Comparison of ENCODE assay signal across 14 mouse cellular contexts in genomic region chr14:74972216-74972615, GRCm38 (mm10). TPM values are rescaled to one million over a fixed set of nuclear protein-coding genes. Genes with fewer than 3 reads are reported as not detected.
DNase-seq lines count a peak whose midpoint lies in the region; ATAC-seq and TF ChIP-seq lines count a peak whose summit lies in the region.
"Had no signal": no experiment of that assay in that cellular context is flagged by ENCODE, and none has a peak within 500 bp of the region (broad histone marks: within the 10 kb centered on the region; RNA-seq: fewer than 3 reads in every experiment).

No protein-coding gene starts in this region.

- TF ChIP-seq EP300 in liver, postnatal 0 days (IDR thresholded peaks at IDR 0.05; ENCODE audit: low read depth), result peak; percentile 83

- H3K9me3 ChIP-seq in kidney, embryonic 15.5 days (replicated peaks), result no peaks in the 10 kb centered on the region
- H3K9me3 ChIP-seq in intestine, embryonic 16.5 days (ENCODE audit: control insufficient read depth, low read length), result no peaks in the 10 kb centered on the region
- H3K9me3 ChIP-seq in liver, postnatal 0 days (ENCODE audit: low read length), result peaks cover 1% of the 10 kb centered on the region; the same call in 1 of the 2 replicates
- H3K9me3 ChIP-seq: forebrain, embryonic 10.5 days; midbrain, embryonic 13.5 days had no signal

- DNase-seq in kidney, adult 9 months, result peak; percentile 14
- peak; percentile 31 for DNase-seq in c-Kit-negative CD71-positive TER-119-positive erythroid progenitor cells, embryonic 14.5 days (ENCODE audit: low read depth, low spot score)
- no peak for DNase-seq in liver, postnatal 0 days
- no peak for DNase-seq in urinary bladder, postnatal 25 days (ENCODE audit: low spot score)
- DNase-seq in adrenal gland, postnatal 25 days, result no peak
- no peak for DNase-seq in right cerebral cortex, postnatal 10 days (ENCODE audit: low spot score in 2 of 2)
- DNase-seq: adrenal gland, adult 8-10 months; cerebellum, postnatal 14 days; right cerebral cortex, postnatal 25 days had no signal

- no peak overlapping the region for H3K9ac ChIP-seq in kidney, embryonic 15.5 days
- H3K9ac ChIP-seq in intestine, embryonic 16.5 days (ENCODE audit: low read depth, low read length), result no peak overlapping the region
- H3K9ac ChIP-seq in liver, postnatal 0 days (replicated peaks), result no peak overlapping the region
- H3K9ac ChIP-seq: hindbrain, embryonic 15.5 days; midbrain, embryonic 13.5 days had no signal

- H3K27me3 ChIP-seq in kidney, embryonic 15.5 days, result no peaks in the 10 kb centered on the region
- H3K27me3 ChIP-seq in intestine, embryonic 16.5 days (replicated peaks; ENCODE audit: control insufficient read depth, insufficient read depth, low read length), result no peaks in the 10 kb centered on the region
- no peaks in the 10 kb centered on the region for H3K27me3 ChIP-seq in liver, postnatal 0 days (ENCODE audit: insufficient read depth, low read length)
- H3K27me3 ChIP-seq: hindbrain, embryonic 15.5 days; midbrain, embryonic 13.5 days had no signal

- no peak for TF ChIP-seq CTCF in liver, postnatal 0 days (IDR thresholded peaks at IDR 0.05; ENCODE audit: low read depth)

- H3K4me1 ChIP-seq in kidney, embryonic 15.5 days, result no peaks in the 10 kb centered on the region
- peaks cover 7% of the 10 kb centered on the region for H3K4me1 ChIP-seq in intestine, embryonic 16.5 days (ENCODE audit: control insufficient read depth, insufficient read depth, low read length)
- peaks cover 18% of the 10 kb centered on the region for H3K4me1 ChIP-seq in liver, postnatal 0 days (ENCODE audit: insufficient read depth)
- H3K4me1 ChIP-seq: forebrain, embryonic 10.5 days; hindbrain, embryonic 15.5 days; midbrain, embryonic 13.5 days had no signal

- ATAC-seq in kidney, embryonic 15.5 days (replicated peaks; ENCODE audit: low FRiP score), result no peak
- peak; percentile 78 for ATAC-seq in intestine, embryonic 16.5 days
- ATAC-seq in liver, postnatal 0 days, result peak; percentile 71
- ATAC-seq: midbrain, embryonic 13.5 days had no signal

- H3K36me3 ChIP-seq in kidney, embryonic 15.5 days, result no peaks in the 10 kb centered on the region
- no peaks in the 10 kb centered on the region for H3K36me3 ChIP-seq in intestine, embryonic 16.5 days (ENCODE audit: control insufficient read depth, insufficient read depth, low read length)
- no peaks in the 10 kb centered on the region for H3K36me3 ChIP-seq in liver, postnatal 0 days (replicated peaks; ENCODE audit: insufficient read depth, low read length)
- H3K36me3 ChIP-seq: forebrain, embryonic 10.5 days; hindbrain, embryonic 15.5 days; midbrain, embryonic 13.5 days had no signal

- H3K27ac ChIP-seq in kidney, embryonic 15.5 days, result no peak overlapping the region
- no peak overlapping the region; the same call in 1 of the 2 replicates for H3K27ac ChIP-seq in intestine, embryonic 16.5 days (ENCODE audit: low read length)
- 0 out of 2 replicates have a peak overlapping the region, but pooled peaks have one; percentile 7 for H3K27ac ChIP-seq in liver, postnatal 0 days (ENCODE audit: low read depth)
- H3K27ac ChIP-seq: forebrain, embryonic 10.5 days; hindbrain, embryonic 15.5 days; midbrain, embryonic 13.5 days had no signal

- no peak overlapping the region for H3K4me2 ChIP-seq in kidney, embryonic 15.5 days
- H3K4me2 ChIP-seq in intestine, embryonic 16.5 days (ENCODE audit: low read depth, low read length), result no peak overlapping the region
- peak overlapping the region; percentile 9 for H3K4me2 ChIP-seq in liver, postnatal 0 days (ENCODE audit: low read depth, low read length)
- H3K4me2 ChIP-seq: hindbrain, embryonic 15.5 days; midbrain, embryonic 13.5 days had no signal

- no peak overlapping the region for H3K4me3 ChIP-seq in kidney, embryonic 15.5 days (replicated peaks)
- no peak overlapping the region for H3K4me3 ChIP-seq in intestine, embryonic 16.5 days (ENCODE audit: low read length)
- no peak overlapping the region for H3K4me3 ChIP-seq in liver, postnatal 0 days (ENCODE audit: low read depth, low read length)
- H3K4me3 ChIP-seq: forebrain, embryonic 10.5 days; hindbrain, embryonic 15.5 days; midbrain, embryonic 13.5 days had no signal

- WGBS in kidney, embryonic 15.5 days, result 39% methylated on average over 3 of the region's 3 CpGs
- 25% methylated on average over 3 of the region's 3 CpGs for WGBS in intestine, embryonic 16.5 days
- WGBS in liver, postnatal 0 days (ENCODE audit: insufficient replicate concordance), result 26% methylated on average over 3 of the region's 3 CpGs

RNA-seq across cellular contexts. Expression of gene Lrch1, which starts 24.5 kb away (rescaled TPM):
- polyA plus RNA-seq in kidney, embryonic 15.5 days (2015; fragmentation: Nextera tagmentation; extraction: Ambion mirVana), result 20.1 and 20.8 TPM in 2 replicates
- polyA plus RNA-seq in intestine, embryonic 16.5 days (2015; fragmentation: Nextera tagmentation; extraction: Ambion mirVana), result 9.8 and 9.9 TPM in 2 replicates
- 2.8 and 3.6 TPM in 2 replicates for polyA plus RNA-seq in liver, postnatal 0 days (2015; fragmentation: Nextera tagmentation; extraction: Ambion mirVana)
- 11.7 and 20.5 TPM in 2 replicates for total RNA-seq in adrenal gland, postnatal 25 days (2021)

RNA-seq across cellular contexts. Expression of gene Rubcnl, which starts 43.6 kb away (rescaled TPM):
- 0.39 and 0.73 TPM in 2 replicates for polyA plus RNA-seq in kidney, embryonic 15.5 days (2015; fragmentation: Nextera tagmentation; extraction: Ambion mirVana)
- polyA plus RNA-seq in intestine, embryonic 16.5 days (2015; fragmentation: Nextera tagmentation; extraction: Ambion mirVana), result 0.45 and 0.58 TPM in 2 replicates
- polyA plus RNA-seq in liver, postnatal 0 days (2015; fragmentation: Nextera tagmentation; extraction: Ambion mirVana), result 0.51 and 0.69 TPM in 2 replicates
- total RNA-seq in adrenal gland, postnatal 25 days (2021), result 0.58 and 0.67 TPM in 2 replicates

Comparison
In these comparisons a context has a peak if more than half of its experiments do, and no peak if none do; other contexts are left out.
1. DNase-seq: peak in kidney, adult 9 months (single experiment) and c-Kit-negative CD71-positive TER-119-positive erythroid progenitor cells, embryonic 14.5 days (single experiment); none in liver, postnatal 0 days (single experiment), urinary bladder, postnatal 25 days (single experiment), adrenal gland, postnatal 25 days (single experiment) and right cerebral cortex, postnatal 10 days (0 of 2).